Mouse (Mus musculus) kidney, embryonic 16.5 days (tissue): ENCODE measurements around the gene Srpk2. TPM values are rescaled to one million over a fixed set of nuclear protein-coding genes. Genes with fewer than 3 reads are reported as not detected.
"Not testable (repeated sequence)": the region's sequence is repeated elsewhere in the genome, so short reads cannot be mapped to it uniquely, and the experiment has no call there.

Source experiments
- ATAC-seq: fragments of 200-750 bp; cut with Nextera tagmentation; 2 replicates; pipeline ENCODE4 v1.8.0; 2017; ENCODE audit warnings: moderate TSS enrichment; ENCODE audit not compliant: low FRiP score, low TSS enrichment
- H3K27ac ChIP-seq: fragments of 300-500 bp; sonication (generic); 2 replicates; pipeline ENCODE4 v1.5.1; 2014; ENCODE audit warnings: low read length
- H3K27me3 ChIP-seq: fragments of 300-500 bp; sonication (generic); 2 replicates; pipeline ENCODE4 v1.6.1; 2014; ENCODE audit warnings: low read length, control low read depth, mixed read lengths; ENCODE audit not compliant: insufficient read depth
- H3K36me3 ChIP-seq: fragments of 300-500 bp; sonication (generic); 2 replicates; pipeline ENCODE4 v1.6.1; 2014; ENCODE audit warnings: low read length, control low read depth, mixed read lengths; ENCODE audit not compliant: insufficient read depth
- H3K4me1 ChIP-seq: fragments of 300-500 bp; sonication (generic); 2 replicates; pipeline ENCODE4 v1.6.1; 2014; ENCODE audit warnings: low read length, control low read depth, mixed read lengths; ENCODE audit not compliant: insufficient read depth
- H3K4me2 ChIP-seq: fragments of 300-500 bp; sonication (generic); replicated peaks from 2 replicates; pipeline ENCODE4 v1.6.1; 2014; ENCODE audit warnings: low read depth, low read length
- H3K4me3 ChIP-seq: fragments of 300-500 bp; sonication (generic); 2 replicates; pipeline ENCODE4 v1.5.1; 2014; ENCODE audit warnings: mild to moderate bottlenecking, low read length
- H3K9ac ChIP-seq: fragments of 300-500 bp; sonication (generic); replicated peaks from 2 replicates; pipeline ENCODE4 v1.6.1; 2014; ENCODE audit warnings: low read length
- H3K9me3 ChIP-seq: fragments of 300-500 bp; sonication (generic); 2 replicates; pipeline ENCODE4 v1.6.1; 2016; ENCODE audit warnings: low read length, control low read depth
- WGBS: fragments of 180-500 bp; shearing (Covaris S2); extraction: QIAGEN DNeasy Blood & Tissue Kit; methylation state at CpG from one replicate; pipeline ENCODE4 v1.1.7; 2014; 5-methylcytosine and 5-hydroxymethylcytosine counted together
- polyA plus RNA-seq: library from polyadenylated mRNA; unstranded; fragments of >200 nt; fragmentation: Nextera tagmentation; extraction: Ambion mirVana; gene quantifications from 2 replicates; pipeline ENCODE4 v1.2.1, GENCODE M21; 2015

Srpk2 gene
- polyA plus RNA-seq = 40.4 and 47.7 TPM in 2 replicates

DNA sequence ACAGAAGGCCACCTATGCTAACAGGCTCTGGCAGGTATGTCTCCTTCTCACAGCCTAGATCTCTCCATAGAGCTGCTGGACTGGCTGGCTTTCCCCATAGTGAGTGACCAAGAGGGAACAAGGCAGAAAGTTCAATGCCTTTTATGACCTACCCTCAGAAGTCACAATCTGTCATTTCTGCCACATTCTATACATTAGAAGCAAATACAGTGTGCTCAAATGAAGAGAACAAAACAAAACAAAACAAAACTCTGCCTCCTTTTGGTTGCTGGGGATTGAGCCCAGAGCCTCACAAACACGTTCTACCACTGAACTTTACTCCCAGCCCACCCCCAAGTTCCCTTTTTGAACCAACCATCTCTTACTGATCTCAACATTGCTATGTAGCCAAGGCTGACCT lies at the start of gene Srpk2:
TSS of gene Srpk2 (minus strand) at position 101 of the 400 bp plus-strand sequence.
- ATAC-seq = no peak

DNA sequence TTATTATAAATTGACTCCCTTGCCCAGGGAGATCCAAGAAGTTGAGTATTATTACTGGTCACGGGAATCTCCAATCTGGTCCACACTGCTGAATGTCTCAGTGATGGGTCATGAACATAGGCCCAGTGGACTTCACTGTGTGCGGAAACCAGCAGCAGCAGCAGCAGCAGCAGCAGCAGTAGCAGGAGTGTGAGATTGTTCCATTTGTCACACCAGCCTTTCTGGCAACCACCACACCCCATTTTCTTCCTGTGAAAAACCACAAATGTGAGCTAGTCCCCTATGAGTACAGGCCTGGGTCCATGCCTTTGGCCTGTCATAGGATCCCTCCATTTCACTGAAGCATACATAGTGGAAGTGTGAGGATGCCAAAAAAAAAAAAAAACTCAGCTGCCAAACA lies 37.5 kb upstream of the Srpk2 start:
- no peak overlapping the region for H3K9ac ChIP-seq
- no peaks in the 10 kb centered on the region for H3K4me1 ChIP-seq
- H3K9me3 ChIP-seq = peaks cover 6% of the 10 kb centered on the region
- 96% methylated on average over 2 of the region's 2 CpGs for WGBS
- no peak for ATAC-seq
- H3K27me3 ChIP-seq = no peaks in the 10 kb centered on the region
- H3K4me3 ChIP-seq = no peak overlapping the region
- no peaks in the 10 kb centered on the region for H3K36me3 ChIP-seq
- no peak overlapping the region for H3K4me2 ChIP-seq
- H3K27ac ChIP-seq = no peak overlapping the region

More for the DNA sequence above, at the start of gene Srpk2:
- Histone ChIP-seq H3K36me3 (no peaks in the 10 kb centered on the region), H3K9ac (no peak within 1 kb of the TSS), H3K4me1 (no peaks in the 10 kb centered on the region), H3K27me3 (no peaks in the 10 kb centered on the region), H3K4me2 (no peak within 1 kb of the TSS), H3K27ac (no peak within 1 kb of the TSS), H3K4me3 (no peak within 1 kb of the TSS), H3K9me3 (no peaks in the 10 kb centered on the region)
- 77% methylated on average over 1 of the region's 1 CpGs for WGBS

DNA sequence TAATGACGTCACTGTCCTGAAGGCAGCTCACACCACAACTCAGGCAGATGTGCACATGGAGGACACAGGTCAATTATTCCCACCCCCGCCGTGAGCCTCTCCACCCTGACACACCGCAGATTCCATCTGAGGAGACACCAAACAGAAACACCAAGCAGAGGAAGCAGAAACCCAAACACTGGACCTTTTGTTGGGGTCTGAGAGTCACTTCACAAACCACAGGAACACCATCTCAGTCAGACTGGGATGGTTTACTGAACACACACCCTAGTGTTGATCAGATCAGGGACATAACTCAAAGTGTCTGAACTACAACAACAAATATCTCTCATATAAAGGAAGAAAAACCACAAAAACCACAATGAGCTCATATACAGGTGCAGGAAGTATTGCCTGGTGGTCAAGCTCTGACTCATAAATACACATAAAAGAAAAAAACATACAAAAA lies 34.5 kb upstream of the Srpk2 start:
- H3K27me3 ChIP-seq = no peaks in the 10 kb centered on the region
- H3K9ac ChIP-seq = no peak overlapping the region
- ATAC-seq = no peak
- no peaks in the 10 kb centered on the region for H3K4me1 ChIP-seq
- H3K27ac ChIP-seq = no peak overlapping the region
- H3K9me3 ChIP-seq = no peaks in the 10 kb centered on the region
- H3K36me3 ChIP-seq = no peaks in the 10 kb centered on the region
- no peak overlapping the region for H3K4me2 ChIP-seq
- WGBS = 77% methylated on average over 4 of the region's 4 CpGs
- H3K4me3 ChIP-seq = no peak overlapping the region

DNA sequence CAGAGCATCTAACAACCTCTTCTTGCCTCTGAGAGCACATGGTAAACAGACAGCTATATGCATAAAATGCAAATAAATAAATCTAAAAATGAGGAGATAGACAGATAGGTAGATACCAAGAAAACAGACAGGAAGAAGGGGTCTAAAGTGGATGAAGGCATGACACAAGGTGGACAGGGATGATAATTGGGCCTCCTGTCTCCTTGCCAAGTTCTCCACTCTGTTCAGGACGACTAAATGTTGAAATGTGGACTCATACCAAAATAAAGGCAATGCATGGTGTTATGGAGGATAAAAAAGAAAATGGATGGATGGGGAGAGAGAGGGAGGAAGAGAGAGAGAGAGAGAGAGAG lies 33.7 kb upstream of the Srpk2 start:
- Histone ChIP-seq H3K4me2 (no peak overlapping the region), H3K27me3 (no peaks in the 10 kb centered on the region), H3K9ac (no peak overlapping the region), H3K9me3 (no peaks in the 10 kb centered on the region), H3K4me1 (no peaks in the 10 kb centered on the region; the same call in 1 of the 2 replicates), H3K36me3 (no peaks in the 10 kb centered on the region), H3K4me3 (no peak overlapping the region), H3K27ac (no peak overlapping the region)
- WGBS = 58% methylated on average over 1 of the region's 1 CpGs
- ATAC-seq = no peak

GRCm38 (mm10) chr5:23717469-23718181 lies 33.2 kb upstream of the Srpk2 start:
- Histone ChIP-seq H3K4me1 (peaks cover 4% of the 10 kb centered on the region; the same call in 1 of the 2 replicates), H3K9me3 (no peaks in the 10 kb centered on the region), H3K9ac (no peak overlapping the region), H3K27ac (no peak overlapping the region), H3K27me3 (no peaks in the 10 kb centered on the region), H3K4me2 (no peak overlapping the region), H3K36me3 (no peaks in the 10 kb centered on the region), H3K4me3 (no peak overlapping the region)
- 83% methylated on average over 3 of the region's 3 CpGs for WGBS
- no peak for ATAC-seq

- Histone ChIP-seq H3K27me3 (no peaks in the 10 kb centered on the region), H3K27ac (no peak overlapping the region), H3K9me3 (peaks cover 23% of the 10 kb centered on the region), H3K4me3 (no peak overlapping the region), H3K9ac (no peak overlapping the region), H3K4me1 (peaks cover 4% of the 10 kb centered on the region; the same call in 1 of the 2 replicates), H3K4me2 (no peak overlapping the region), H3K36me3 (peaks cover 25% of the 10 kb centered on the region)
- WGBS = 88% methylated on average over 8 of the region's 8 CpGs
- no peak for ATAC-seq
Measured at GRCm38 (mm10) chr5:23713401-23714335, 29.3 kb upstream of the Srpk2 start.

- peaks cover 34% of the 10 kb centered on the region for H3K9me3 ChIP-seq
- peaks cover 37% of the 10 kb centered on the region for H3K36me3 ChIP-seq
- peak overlapping the region; percentile 83 for H3K9ac ChIP-seq
- peak overlapping the region; percentile 77 for H3K4me2 ChIP-seq
- H3K4me3 ChIP-seq = peak overlapping the region; percentile 83
- peaks cover 4% of the 10 kb centered on the region; the same call in 1 of the 2 replicates for H3K4me1 ChIP-seq
- H3K27ac ChIP-seq = peak overlapping the region; percentile 80
- 6% methylated on average over 54 of the region's 60 CpGs for WGBS
- ATAC-seq = peak; percentile 99
- H3K27me3 ChIP-seq = no peaks in the 10 kb centered on the region
Measured at GRCm38 (mm10) chr5:23712130-23713001, 27.9 kb upstream of the Srpk2 start.

- peak overlapping the region; percentile 83 for H3K4me3 ChIP-seq
- peak overlapping the region; percentile 77 for H3K4me2 ChIP-seq
- H3K4me1 ChIP-seq, H3K27me3 ChIP-seq, H3K27ac ChIP-seq: not testable (repeated sequence)
- ATAC-seq = peak; percentile 12; the same call in 1 of the 2 replicates
- peaks cover 43% of the 10 kb centered on the region for H3K36me3 ChIP-seq
- H3K9me3 ChIP-seq = peaks cover 41% of the 10 kb centered on the region
- H3K9ac ChIP-seq = peak overlapping the region; percentile 83
- whole genome bisulfite sequencing = 58% methylated on average over 6 of the region's 6 CpGs
Measured at GRCm38 (mm10) chr5:23711671-23712129, 27.3 kb upstream of the Srpk2 start.

- H3K27me3 ChIP-seq = no peaks in the 10 kb centered on the region
- WGBS = 99% methylated on average over 4 of the region's 4 CpGs
- H3K9ac ChIP-seq = no peak overlapping the region
- H3K4me2 ChIP-seq = 0 out of 2 replicates have a peak overlapping the region, but pooled peaks have one; percentile 77
- H3K4me1 ChIP-seq = peaks cover 4% of the 10 kb centered on the region; the same call in 1 of the 2 replicates
- peaks cover 47% of the 10 kb centered on the region for H3K36me3 ChIP-seq
- H3K9me3 ChIP-seq = peaks cover 44% of the 10 kb centered on the region
- ATAC-seq = no peak
- H3K27ac ChIP-seq = no peak overlapping the region
- peak overlapping the region; percentile 83 for H3K4me3 ChIP-seq
Measured at GRCm38 (mm10) chr5:23711244-23711643, 26.8 kb upstream of the Srpk2 start.
